Mouse (Mus musculus): ENCODE results near the gene Anln. TPM values are rescaled to one million over a fixed set of nuclear protein-coding genes. Genes with fewer than 3 reads are reported as not detected.
A peak's percentile ranks its signal among the peaks of the same experiment; 100 is the strongest.
"Not testable (repeated sequence)": the region's sequence is repeated elsewhere in the genome, so short reads cannot be mapped to it uniquely, and the experiment has no call there.

Anln gene
- polyA plus RNA-seq, 1 experiment from 2014 or later = 35.3 TPM

DNA sequence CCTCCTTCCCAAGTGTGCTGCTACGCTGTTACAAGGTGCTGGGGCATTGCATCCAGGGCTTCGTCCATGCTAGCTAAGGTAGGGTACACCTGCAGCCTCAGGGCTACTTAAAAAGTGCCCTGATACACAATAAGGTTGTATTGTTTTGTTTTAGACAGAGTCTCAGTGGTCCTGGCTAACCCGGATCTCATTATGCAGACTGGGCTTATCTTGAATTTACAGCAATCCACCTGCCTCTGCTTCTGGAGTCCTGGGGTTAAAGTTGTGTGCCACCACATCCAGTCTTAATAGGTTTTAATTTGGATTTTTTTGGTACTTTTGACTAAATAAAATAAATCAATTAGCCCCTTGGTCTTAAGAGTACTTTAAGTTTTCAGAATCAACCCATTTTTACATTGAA is 30.9 kb upstream of the Anln start:
- peaks cover 15% of the 10 kb centered on the region for H3K4me1 ChIP-seq
- H3K27me3 ChIP-seq (replicated peaks) = no peaks in the 10 kb centered on the region
- no peak overlapping the region; the same call in 1 of the 2 replicates for H3K9ac ChIP-seq
- no peak overlapping the region for H3K4me2 ChIP-seq
- ATAC-seq = no peak
- no peak overlapping the region for H3K4me3 ChIP-seq
- H3K9me3 ChIP-seq (replicated peaks) = no peaks in the 10 kb centered on the region
- H3K36me3 ChIP-seq = no peaks in the 10 kb centered on the region
- WGBS (ENCODE audit: insufficient replicate concordance) = 71% methylated on average over 3 of the region's 3 CpGs
- H3K27ac ChIP-seq = no peak overlapping the region

DNA sequence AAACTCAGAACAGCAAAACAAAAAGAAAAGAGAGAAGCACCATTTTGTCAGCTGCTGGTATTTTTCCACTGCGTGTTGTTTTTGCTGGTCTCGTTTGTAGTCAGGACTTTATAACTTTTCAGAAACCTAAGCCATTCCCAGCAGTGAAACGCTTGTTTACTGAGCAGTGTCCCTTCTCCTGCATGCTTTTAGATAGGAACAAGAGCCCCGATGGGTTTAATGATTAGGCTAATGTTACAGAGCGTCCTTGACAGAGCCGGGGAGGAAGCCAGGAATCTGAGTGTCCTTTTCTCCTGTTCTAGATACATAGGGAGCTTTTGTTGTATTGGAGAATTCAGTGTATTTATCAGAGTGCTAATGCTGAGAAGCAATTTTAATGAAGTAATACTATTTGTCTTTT is 28.6 kb upstream of the Anln start:
- no peak overlapping the region for H3K4me3 ChIP-seq
- H3K4me2 ChIP-seq = no peak overlapping the region
- H3K9ac ChIP-seq = no peak overlapping the region
- no peaks in the 10 kb centered on the region for H3K36me3 ChIP-seq
- H3K9me3 ChIP-seq (replicated peaks) = no peaks in the 10 kb centered on the region
- peaks cover 10% of the 10 kb centered on the region for H3K4me1 ChIP-seq
- no peak for ATAC-seq
- WGBS (ENCODE audit: insufficient replicate concordance) = 55% methylated on average over 6 of the region's 6 CpGs
- H3K27me3 ChIP-seq (replicated peaks) = peaks cover 5% of the 10 kb centered on the region; the same call in 1 of the 2 replicates
- H3K27ac ChIP-seq = no peak overlapping the region

DNA sequence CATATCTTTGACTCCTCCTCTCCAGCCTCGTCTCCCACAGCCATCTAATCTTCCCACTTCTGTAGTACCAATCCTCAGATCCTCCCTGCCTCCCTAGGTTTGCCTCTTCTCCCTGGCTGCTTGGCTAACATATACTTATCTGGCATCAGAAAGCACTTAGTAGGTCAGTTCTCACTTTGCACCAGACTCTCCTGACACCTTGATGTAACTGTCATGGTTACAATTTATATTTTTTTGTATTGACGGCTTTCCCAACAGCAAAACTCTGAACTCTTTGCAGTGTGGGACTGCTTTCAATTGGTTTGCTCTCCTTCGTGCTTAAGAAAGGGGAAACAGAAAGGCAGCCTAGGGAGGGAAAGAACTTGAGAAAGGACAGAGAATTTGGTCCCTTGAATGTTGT is 27.2 kb upstream of the Anln start:
- H3K36me3 ChIP-seq = no peaks in the 10 kb centered on the region
- no peak for ATAC-seq
- H3K27me3 ChIP-seq (replicated peaks) = peaks cover 5% of the 10 kb centered on the region; the same call in 1 of the 2 replicates
- H3K4me2 ChIP-seq = no peak overlapping the region
- H3K9me3 ChIP-seq (replicated peaks) = no peaks in the 10 kb centered on the region
- peaks cover 15% of the 10 kb centered on the region for H3K4me1 ChIP-seq
- H3K9ac ChIP-seq = no peak overlapping the region
- WGBS (ENCODE audit: insufficient replicate concordance) = 49% methylated on average over 3 of the region's 3 CpGs
- H3K4me3 ChIP-seq = no peak overlapping the region
- no peak overlapping the region for H3K27ac ChIP-seq

DNA sequence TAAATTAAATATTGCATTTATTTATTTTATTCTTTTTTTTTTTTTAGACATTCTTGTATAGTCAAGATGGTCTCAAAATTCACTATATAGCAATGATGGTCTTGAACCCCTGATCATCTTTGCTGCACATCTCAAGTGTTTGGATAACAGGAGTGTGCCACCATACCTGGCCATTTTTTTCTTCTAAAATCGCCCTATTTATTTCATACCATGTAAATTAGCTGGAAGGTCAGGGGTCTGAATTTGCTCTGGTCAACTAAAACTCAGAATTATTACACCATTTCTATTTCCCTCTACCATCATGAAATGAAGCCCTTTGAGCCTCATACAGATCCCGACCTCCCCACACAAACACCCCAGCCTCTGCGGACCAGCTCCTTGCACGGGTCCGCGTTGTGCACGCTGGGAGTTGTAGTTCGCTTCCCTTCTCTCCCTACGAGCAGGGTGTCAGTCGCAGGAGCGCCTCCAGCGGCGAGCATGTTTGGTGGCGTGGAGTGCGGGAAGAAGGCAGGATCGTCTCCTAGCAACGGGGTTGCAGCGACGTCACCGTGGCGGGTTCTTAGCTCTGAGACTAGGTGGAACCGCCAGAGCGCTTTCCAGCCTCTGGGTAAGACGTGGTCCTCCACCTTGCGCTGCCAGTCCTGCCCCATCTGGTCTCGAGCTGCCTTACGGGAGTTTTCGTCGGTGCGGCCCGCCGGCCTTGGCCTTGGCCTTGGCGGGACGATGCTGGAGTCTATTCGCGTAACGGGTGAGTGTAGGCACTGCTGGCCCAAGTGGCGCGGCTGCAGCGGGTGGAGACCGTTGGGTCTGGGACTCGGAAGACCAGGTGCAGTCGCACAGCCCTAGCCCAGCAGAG is 22.2 kb upstream of the Anln start, which contains the start of gene 9530077C05Rik:
Gene 9530077C05Rik, plus strand, starts transcription at position 512 of the 856 bp plus-strand sequence.
- Histone ChIP-seq H3K27me3 (replicated peaks) (peaks cover 5% of the 10 kb centered on the region; the same call in 1 of the 2 replicates), H3K36me3 (no peaks in the 10 kb centered on the region), H3K9me3 (replicated peaks) (no peaks in the 10 kb centered on the region), H3K4me1 (peaks cover 5% of the 10 kb centered on the region; the same call in 1 of the 2 replicates), H3K4me3 (peak within 1 kb of the TSS; percentile 69), H3K4me2 (peak within 1 kb of the TSS; percentile 92), H3K9ac (peak within 1 kb of the TSS; percentile 71), H3K27ac (0 out of 2 replicates have a peak within 1 kb of the TSS, but pooled peaks have one; percentile 30)
- WGBS (ENCODE audit: insufficient replicate concordance) = 3% methylated on average over 42 of the region's 43 CpGs
- peak; percentile 99 for ATAC-seq

DNA sequence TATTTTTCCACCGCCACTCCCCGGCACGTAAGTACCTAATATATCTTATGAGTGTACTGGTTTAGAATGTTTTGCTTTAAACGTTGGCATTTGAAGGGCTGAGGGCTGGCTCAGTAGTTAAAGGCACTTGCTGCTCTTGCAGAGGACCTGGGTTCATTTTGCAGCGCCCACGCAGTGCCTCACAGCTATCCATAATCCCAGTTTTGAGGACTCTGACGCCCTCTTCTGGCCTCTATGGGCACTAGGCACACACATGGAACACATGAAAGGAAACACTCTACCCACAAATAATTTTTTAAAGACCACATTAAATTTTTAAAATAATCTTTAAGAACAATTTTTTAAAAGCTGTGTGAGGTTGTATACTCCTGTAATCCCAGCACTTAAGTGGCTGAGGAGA is 20.5 kb upstream of the Anln start:
- Histone ChIP-seq H3K27me3 (replicated peaks) (0 out of 2 replicates have a peak, but pooled peaks cover 5% of the 10 kb centered on the region), H3K4me2 (no peak overlapping the region), H3K9ac (no peak overlapping the region), H3K4me1 (peaks cover 5% of the 10 kb centered on the region; the same call in 1 of the 2 replicates), H3K36me3 (no peaks in the 10 kb centered on the region), H3K27ac (no peak overlapping the region), H3K4me3 (no peak overlapping the region), H3K9me3 (replicated peaks) (no peaks in the 10 kb centered on the region)
- 72% methylated on average over 7 of the region's 7 CpGs for WGBS (ENCODE audit: insufficient replicate concordance)
- ATAC-seq = no peak

DNA sequence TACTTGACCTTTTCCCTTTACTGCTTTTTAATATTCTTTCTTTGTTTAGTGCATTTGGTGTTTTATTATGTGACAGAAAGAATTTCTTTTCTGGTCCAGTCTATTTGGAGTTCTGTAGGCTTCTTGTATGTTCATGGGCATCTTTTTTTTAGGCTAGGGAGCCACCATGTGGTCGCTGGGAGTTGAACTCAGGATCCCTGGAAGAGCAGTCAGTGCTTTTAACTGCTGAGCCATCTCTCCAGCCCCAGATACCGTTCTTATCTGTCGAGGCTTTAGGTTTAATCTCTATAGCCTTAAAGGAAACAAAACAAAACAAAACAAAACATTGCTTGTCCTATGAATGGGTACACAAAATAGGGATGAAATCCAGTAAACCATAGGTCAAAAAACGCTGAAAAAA is 19.4 kb upstream of the Anln start:
- not testable (repeated sequence) for H3K36me3 ChIP-seq; H3K9me3 ChIP-seq (replicated peaks); H3K27me3 ChIP-seq (replicated peaks); H3K4me1 ChIP-seq; H3K9ac ChIP-seq; H3K4me3 ChIP-seq; ATAC-seq; H3K4me2 ChIP-seq; H3K27ac ChIP-seq
- WGBS (ENCODE audit: insufficient replicate concordance) = 15% methylated on average over 4 of the region's 4 CpGs

DNA sequence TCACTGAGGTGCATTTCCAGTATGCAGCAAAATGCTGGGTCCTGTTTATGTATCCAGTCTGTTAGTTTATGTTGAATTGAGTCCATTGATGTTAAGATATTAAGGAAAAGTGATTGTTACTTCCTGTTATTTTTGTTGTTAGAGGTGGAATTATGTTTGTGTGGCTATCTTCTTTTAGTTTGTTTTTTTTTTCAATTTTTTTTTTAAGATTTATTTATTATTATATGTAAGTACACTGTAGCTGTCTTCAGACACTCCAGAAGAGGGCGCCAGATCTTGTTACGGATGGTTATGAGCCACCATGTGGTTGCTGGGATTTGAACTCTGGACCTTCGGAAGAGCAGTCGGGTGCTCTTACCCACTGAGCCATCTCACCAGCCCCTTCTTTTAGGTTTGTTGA is 18.6 kb upstream of the Anln start:
- not testable (repeated sequence) for H3K36me3 ChIP-seq; H3K27ac ChIP-seq; H3K9ac ChIP-seq; H3K27me3 ChIP-seq (replicated peaks); ATAC-seq; H3K4me2 ChIP-seq; H3K4me3 ChIP-seq; H3K4me1 ChIP-seq; H3K9me3 ChIP-seq (replicated peaks)
- 58% methylated on average over 4 of the region's 4 CpGs for WGBS (ENCODE audit: insufficient replicate concordance)

DNA sequence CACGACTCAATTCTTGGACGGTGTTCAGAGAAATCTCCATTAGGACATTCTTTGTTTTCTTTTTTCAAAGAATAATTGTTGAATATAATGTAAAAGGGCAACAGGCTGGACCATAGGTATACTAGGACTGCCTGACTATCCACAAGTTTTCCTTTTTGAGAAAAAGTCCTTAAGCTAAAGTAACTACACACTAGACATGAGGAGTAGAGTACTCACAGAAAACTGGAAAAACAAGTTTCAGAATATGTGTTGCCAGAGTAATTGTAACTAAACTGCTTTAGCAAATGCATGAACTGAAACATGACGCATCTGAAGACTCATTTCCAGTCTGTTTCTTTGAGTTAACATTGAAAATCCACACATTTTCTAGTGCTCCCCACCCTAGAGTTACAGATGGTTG is 16.4 kb upstream of the Anln start:
- Histone ChIP-seq H3K4me1 (no peaks in the 10 kb centered on the region), H3K4me3 (no peak overlapping the region), H3K9me3 (replicated peaks) (no peaks in the 10 kb centered on the region), H3K27ac (no peak overlapping the region), H3K9ac (no peak overlapping the region), H3K4me2 (no peak overlapping the region), H3K27me3 (replicated peaks) (no peaks in the 10 kb centered on the region), H3K36me3 (no peaks in the 10 kb centered on the region)
- no peak for ATAC-seq
- 75% methylated on average over 3 of the region's 3 CpGs for WGBS (ENCODE audit: insufficient replicate concordance)

DNA sequence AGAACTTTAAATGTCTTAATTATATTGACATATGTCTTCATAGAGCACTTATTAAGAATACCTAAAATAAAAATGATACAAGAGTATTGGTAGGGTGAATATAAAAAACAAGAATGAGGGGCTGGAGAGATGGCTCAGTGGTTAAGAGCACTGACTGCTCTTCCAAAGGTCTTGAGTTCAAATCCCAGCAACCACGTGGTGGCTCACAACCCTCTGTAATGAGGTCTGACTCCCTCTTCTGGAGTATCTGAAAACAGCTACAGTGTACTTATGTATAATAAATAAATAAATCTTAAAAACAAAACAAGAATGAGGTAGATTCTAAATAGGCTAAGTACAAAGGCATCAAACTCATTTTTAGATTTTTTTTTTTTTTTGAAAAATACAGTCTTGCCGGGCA is 14.5 kb upstream of the Anln start:
- not testable (repeated sequence) for H3K27ac ChIP-seq; H3K4me2 ChIP-seq; ATAC-seq; H3K4me1 ChIP-seq; H3K9me3 ChIP-seq (replicated peaks); H3K36me3 ChIP-seq; H3K4me3 ChIP-seq; H3K27me3 ChIP-seq (replicated peaks); H3K9ac ChIP-seq
- WGBS (ENCODE audit: insufficient replicate concordance) = 59% methylated on average over 2 of the region's 2 CpGs

DNA sequence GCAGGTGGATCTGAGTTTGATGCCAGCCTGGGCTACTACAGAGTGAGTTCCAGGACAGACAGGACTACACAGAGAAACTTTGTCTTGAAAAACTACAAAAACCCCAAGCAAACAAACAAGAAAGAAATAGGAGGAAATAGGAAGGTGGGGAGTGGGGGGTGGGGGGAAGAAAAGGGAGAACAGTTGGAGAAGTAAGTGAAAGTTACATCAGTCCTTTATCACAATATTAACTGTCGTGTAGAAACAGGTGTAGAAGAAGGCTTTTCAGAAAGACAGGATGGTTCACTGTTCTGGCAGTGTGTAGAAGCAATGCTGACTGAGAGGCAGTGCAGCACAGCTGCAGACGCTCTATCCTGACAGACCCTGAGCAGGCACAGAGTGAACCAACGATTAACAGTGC is 14.0 kb upstream of the Anln start:
- 62% methylated on average over 3 of the region's 3 CpGs for WGBS (ENCODE audit: insufficient replicate concordance)
- H3K9ac ChIP-seq = no peak overlapping the region
- no peak overlapping the region for H3K27ac ChIP-seq
- H3K4me3 ChIP-seq = no peak overlapping the region
- no peaks in the 10 kb centered on the region for H3K4me1 ChIP-seq
- H3K9me3 ChIP-seq (replicated peaks) = no peaks in the 10 kb centered on the region
- H3K4me2 ChIP-seq = no peak overlapping the region
- ATAC-seq = no peak
- no peaks in the 10 kb centered on the region for H3K27me3 ChIP-seq (replicated peaks)
- H3K36me3 ChIP-seq = no peaks in the 10 kb centered on the region

DNA sequence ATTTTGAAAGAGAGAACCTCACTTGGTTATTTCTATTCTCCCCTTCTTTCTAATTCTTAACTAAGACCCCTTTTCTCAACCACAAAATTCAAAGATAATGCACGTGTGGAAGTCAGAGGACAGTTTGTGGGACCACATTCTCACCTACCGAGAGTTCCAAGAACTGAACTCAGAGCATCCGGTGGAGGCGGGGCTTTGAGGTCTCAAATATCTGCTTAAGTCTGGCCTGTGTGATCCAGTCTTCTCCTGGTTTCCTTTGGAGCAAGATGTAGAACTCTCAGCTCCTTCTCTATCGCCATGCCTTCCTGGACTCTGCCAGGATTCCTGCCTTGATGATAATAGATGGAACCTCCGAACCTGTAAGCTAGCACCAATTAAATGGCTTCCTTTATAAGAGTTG is 13.0 kb upstream of the Anln start:
- no peak for ATAC-seq
- Histone ChIP-seq H3K4me1 (no peaks in the 10 kb centered on the region), H3K4me3 (no peak overlapping the region), H3K4me2 (no peak overlapping the region), H3K36me3 (no peaks in the 10 kb centered on the region), H3K27ac (no peak overlapping the region), H3K27me3 (replicated peaks) (no peaks in the 10 kb centered on the region), H3K9me3 (replicated peaks) (no peaks in the 10 kb centered on the region), H3K9ac (no peak overlapping the region)
- 57% methylated on average over 6 of the region's 6 CpGs for WGBS (ENCODE audit: insufficient replicate concordance)

DNA sequence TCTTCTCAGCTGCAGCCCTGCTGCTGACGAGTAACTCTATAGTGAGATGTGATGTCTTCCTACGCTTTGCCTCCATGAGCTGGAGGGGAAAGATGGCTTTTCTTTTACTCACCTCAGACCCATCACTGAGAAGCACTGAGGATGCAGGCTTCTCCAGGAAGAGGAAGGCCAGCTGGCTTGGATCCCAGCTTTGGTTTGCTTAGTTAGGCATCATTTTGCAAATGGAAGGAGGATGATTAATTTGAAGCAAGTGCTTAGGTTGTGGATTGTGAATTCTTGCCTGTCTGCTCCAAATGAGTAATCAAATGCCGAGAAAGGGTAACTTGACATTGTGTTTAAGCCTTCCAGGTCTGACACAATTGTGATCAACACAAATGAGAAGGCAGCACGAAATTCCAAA is 10.0 kb upstream of the Anln start:
- H3K4me1 ChIP-seq = no peaks in the 10 kb centered on the region
- H3K4me3 ChIP-seq = no peak overlapping the region
- no peaks in the 10 kb centered on the region for H3K9me3 ChIP-seq (replicated peaks)
- no peak overlapping the region for H3K27ac ChIP-seq
- no peaks in the 10 kb centered on the region for H3K36me3 ChIP-seq
- ATAC-seq = no peak
- H3K4me2 ChIP-seq = no peak overlapping the region
- no peak overlapping the region; the same call in 1 of the 2 replicates for H3K9ac ChIP-seq
- WGBS (ENCODE audit: insufficient replicate concordance) = 67% methylated on average over 4 of the region's 4 CpGs
- H3K27me3 ChIP-seq (replicated peaks) = no peaks in the 10 kb centered on the region
